Mouse (Mus musculus): ENCODE results near the gene Cntnap5b. TPM values are rescaled to one million over a fixed set of nuclear protein-coding genes. Genes with fewer than 3 reads are reported as not detected.

Cntnap5b gene
- not detected in 2 replicates for polyA plus RNA-seq (2014; fragmentation: Nextera tagmentation; extraction: Ambion mirVana)

- H3K27ac ChIP-seq (ENCODE audit: low read length): no peak within 1 kb of the TSS
- ATAC-seq (ENCODE audit: insufficient number of reproducible peaks, insufficient read depth, low FRiP score, low read depth): no peak
- H3K4me3 ChIP-seq (ENCODE audit: low read depth, low read length): no peak within 1 kb of the TSS
- H3K36me3 ChIP-seq (ENCODE audit: control insufficient read depth, insufficient read depth, low read length): no peaks in the 10 kb centered on the region
- H3K27me3 ChIP-seq (ENCODE audit: control insufficient read depth, insufficient read depth, low read length): no peaks in the 10 kb centered on the region
- H3K4me2 ChIP-seq (replicated peaks; ENCODE audit: low read depth, low read length): peak within 1 kb of the TSS; percentile 25; the same call in 1 of the 2 replicates
- H3K9me3 ChIP-seq (ENCODE audit: control insufficient read depth, low read depth, low read length): no peaks in the 10 kb centered on the region
- H3K4me1 ChIP-seq (ENCODE audit: control insufficient read depth, insufficient read depth, low read length): no peaks in the 10 kb centered on the region
- 36% methylated on average over 7 of the region's 7 CpGs for WGBS
- H3K9ac ChIP-seq (replicated peaks; ENCODE audit: low read depth, low read length): no peak within 1 kb of the TSS
Observed at GRCm38 (mm10) chr1:99772614-99773013, at the start of gene Cntnap5b. Gene Cntnap5b, plus strand, starts transcription at chr1:99772765.

- H3K36me3 ChIP-seq (ENCODE audit: control insufficient read depth, insufficient read depth, low read length): no peaks in the 10 kb centered on the region
- no peaks in the 10 kb centered on the region for H3K27me3 ChIP-seq (ENCODE audit: control insufficient read depth, insufficient read depth, low read length)
- H3K4me3 ChIP-seq (ENCODE audit: low read depth, low read length): no peak overlapping the region
- WGBS: 90% methylated on average over 1 of the region's 1 CpGs
- H3K4me2 ChIP-seq (replicated peaks; ENCODE audit: low read depth, low read length): no peak overlapping the region
- no peak for ATAC-seq (ENCODE audit: insufficient number of reproducible peaks, insufficient read depth, low FRiP score, low read depth)
- H3K27ac ChIP-seq (ENCODE audit: low read length): no peak overlapping the region
- H3K9ac ChIP-seq (replicated peaks; ENCODE audit: low read depth, low read length): no peak overlapping the region
- H3K9me3 ChIP-seq (ENCODE audit: control insufficient read depth, low read depth, low read length): no peaks in the 10 kb centered on the region
- no peaks in the 10 kb centered on the region for H3K4me1 ChIP-seq (ENCODE audit: control insufficient read depth, insufficient read depth, low read length)
Observed at GRCm38 (mm10) chr1:99759996-99760395, 12.6 kb upstream of the Cntnap5b start.

- Histone ChIP-seq H3K4me3 (ENCODE audit: low read depth, low read length) (no peak overlapping the region), H3K27me3 (ENCODE audit: control insufficient read depth, insufficient read depth, low read length) (no peaks in the 10 kb centered on the region), H3K9ac (replicated peaks; ENCODE audit: low read depth, low read length) (no peak overlapping the region), H3K27ac (ENCODE audit: low read length) (no peak overlapping the region), H3K36me3 (ENCODE audit: control insufficient read depth, insufficient read depth, low read length) (no peaks in the 10 kb centered on the region), H3K9me3 (ENCODE audit: control insufficient read depth, low read depth, low read length) (no peaks in the 10 kb centered on the region), H3K4me2 (replicated peaks; ENCODE audit: low read depth, low read length) (peak overlapping the region; percentile 25; the same call in 1 of the 2 replicates), H3K4me1 (ENCODE audit: control insufficient read depth, insufficient read depth, low read length) (no peaks in the 10 kb centered on the region)
- WGBS: under 1% methylated on average over 19 of the region's 19 CpGs
- peak; percentile 82; the same call in 1 of the 2 replicates for ATAC-seq (ENCODE audit: insufficient number of reproducible peaks, insufficient read depth, low FRiP score, low read depth)
Observed at GRCm38 (mm10) chr1:99772183-99772582, 382 bp upstream of the Cntnap5b start.

- no peak overlapping the region for H3K27ac ChIP-seq (ENCODE audit: low read length)
- H3K4me2 ChIP-seq (replicated peaks; ENCODE audit: low read depth, low read length): no peak overlapping the region
- 3% methylated on average over 4 of the region's 4 CpGs for WGBS
- H3K4me1 ChIP-seq (ENCODE audit: control insufficient read depth, insufficient read depth, low read length): no peaks in the 10 kb centered on the region
- no peak overlapping the region for H3K9ac ChIP-seq (replicated peaks; ENCODE audit: low read depth, low read length)
- no peaks in the 10 kb centered on the region for H3K9me3 ChIP-seq (ENCODE audit: control insufficient read depth, low read depth, low read length)
- H3K27me3 ChIP-seq (ENCODE audit: control insufficient read depth, insufficient read depth, low read length): no peaks in the 10 kb centered on the region
- no peak overlapping the region for H3K4me3 ChIP-seq (ENCODE audit: low read depth, low read length)
- H3K36me3 ChIP-seq (ENCODE audit: control insufficient read depth, insufficient read depth, low read length): no peaks in the 10 kb centered on the region
- no peak for ATAC-seq (ENCODE audit: insufficient number of reproducible peaks, insufficient read depth, low FRiP score, low read depth)
Observed at GRCm38 (mm10) chr1:99774144-99774543, 1.6 kb downstream of the Cntnap5b start.

DNA sequence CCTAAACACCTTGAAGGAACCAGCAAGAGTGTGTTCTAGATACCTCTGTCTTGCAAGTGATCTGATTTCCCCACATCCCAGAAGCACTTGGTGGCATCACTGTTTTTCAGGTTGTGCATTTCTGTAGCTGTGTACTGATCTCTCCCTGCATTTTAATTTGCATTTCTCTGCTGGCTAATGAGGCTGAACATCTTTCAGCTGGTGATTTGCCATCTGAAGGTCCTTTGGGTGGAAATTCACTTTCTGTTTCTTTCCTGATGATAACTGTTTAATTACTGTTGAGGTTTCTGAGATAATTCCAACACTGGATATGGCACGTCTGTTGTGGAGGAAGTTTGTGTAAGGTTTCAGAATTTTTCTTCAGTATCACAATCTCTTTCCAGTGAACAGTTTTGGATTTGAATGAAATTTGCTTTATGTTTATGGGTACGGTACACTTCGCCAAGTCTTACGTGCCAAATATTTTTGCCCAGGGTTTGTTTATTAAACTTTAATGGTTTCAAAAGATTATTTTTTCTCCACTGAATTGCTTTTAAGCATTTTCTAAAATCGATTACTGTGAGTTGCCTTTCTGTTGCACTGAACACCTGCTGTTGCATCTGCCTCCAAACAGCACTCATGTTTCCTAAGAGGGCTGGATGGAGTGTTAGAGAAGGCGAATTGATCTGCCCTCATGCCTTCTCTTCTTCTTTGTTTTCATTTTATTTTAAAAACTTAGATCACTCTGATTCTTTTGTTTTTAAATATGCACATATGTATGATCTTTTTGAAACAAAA, 41.0 kb downstream of the Cntnap5b start:
- ATAC-seq (ENCODE audit: insufficient number of reproducible peaks, insufficient read depth, low FRiP score, low read depth): no peak
- Histone ChIP-seq H3K4me2 (replicated peaks; ENCODE audit: low read depth, low read length) (no peak overlapping the region), H3K4me3 (ENCODE audit: low read depth, low read length) (no peak overlapping the region), H3K9ac (replicated peaks; ENCODE audit: low read depth, low read length) (no peak overlapping the region), H3K27ac (ENCODE audit: low read length) (no peak overlapping the region), H3K4me1 (ENCODE audit: control insufficient read depth, insufficient read depth, low read length) (no peaks in the 10 kb centered on the region), H3K36me3 (ENCODE audit: control insufficient read depth, insufficient read depth, low read length) (no peaks in the 10 kb centered on the region), H3K27me3 (ENCODE audit: control insufficient read depth, insufficient read depth, low read length) (no peaks in the 10 kb centered on the region), H3K9me3 (ENCODE audit: control insufficient read depth, low read depth, low read length) (no peaks in the 10 kb centered on the region)
- 77% methylated on average over 6 of the region's 6 CpGs for WGBS

DNA sequence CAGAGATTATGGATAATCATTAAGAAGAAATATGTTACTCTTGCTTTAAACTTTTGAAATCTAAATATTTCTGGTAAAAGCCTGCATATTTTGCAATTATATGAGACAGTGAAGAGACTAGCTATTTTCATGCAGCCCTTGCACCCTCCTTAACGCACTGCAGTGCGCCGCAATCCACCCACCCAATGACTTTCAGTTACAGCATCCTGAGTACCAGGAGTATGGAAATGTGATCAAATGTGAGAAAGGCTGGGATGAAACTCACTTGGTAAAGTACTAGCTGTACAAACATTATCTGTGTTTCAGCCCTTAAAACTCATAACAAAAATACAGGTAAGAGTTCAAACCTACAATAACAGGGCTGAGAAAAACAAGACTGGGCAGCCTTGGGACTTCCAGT, 99.8 kb downstream of the Cntnap5b start:
- H3K4me2 ChIP-seq (replicated peaks; ENCODE audit: low read depth, low read length): no peak overlapping the region
- no peak for ATAC-seq (ENCODE audit: insufficient number of reproducible peaks, insufficient read depth, low FRiP score, low read depth)
- H3K27me3 ChIP-seq (ENCODE audit: control insufficient read depth, insufficient read depth, low read length): no peaks in the 10 kb centered on the region
- H3K27ac ChIP-seq (ENCODE audit: low read length): no peak overlapping the region
- H3K36me3 ChIP-seq (ENCODE audit: control insufficient read depth, insufficient read depth, low read length): no peaks in the 10 kb centered on the region
- WGBS: 90% methylated on average over 3 of the region's 3 CpGs
- H3K4me3 ChIP-seq (ENCODE audit: low read depth, low read length): no peak overlapping the region
- no peaks in the 10 kb centered on the region for H3K4me1 ChIP-seq (ENCODE audit: control insufficient read depth, insufficient read depth, low read length)
- no peaks in the 10 kb centered on the region for H3K9me3 ChIP-seq (ENCODE audit: control insufficient read depth, low read depth, low read length)
- no peak overlapping the region for H3K9ac ChIP-seq (replicated peaks; ENCODE audit: low read depth, low read length)

GRCm38 (mm10) chr1:99907774-99908173, 135.2 kb downstream of the Cntnap5b start:
- Histone ChIP-seq H3K4me3 (ENCODE audit: low read depth, low read length) (no peak overlapping the region), H3K27ac (ENCODE audit: low read length) (no peak overlapping the region), H3K27me3 (ENCODE audit: control insufficient read depth, insufficient read depth, low read length) (no peaks in the 10 kb centered on the region), H3K36me3 (ENCODE audit: control insufficient read depth, insufficient read depth, low read length) (no peaks in the 10 kb centered on the region), H3K9me3 (ENCODE audit: control insufficient read depth, low read depth, low read length) (no peaks in the 10 kb centered on the region), H3K9ac (replicated peaks; ENCODE audit: low read depth, low read length) (no peak overlapping the region), H3K4me2 (replicated peaks; ENCODE audit: low read depth, low read length) (no peak overlapping the region), H3K4me1 (ENCODE audit: control insufficient read depth, insufficient read depth, low read length) (no peaks in the 10 kb centered on the region)
- 65% methylated on average over 2 of the region's 2 CpGs for WGBS
- no peak for ATAC-seq (ENCODE audit: insufficient number of reproducible peaks, insufficient read depth, low FRiP score, low read depth)

GRCm38 (mm10) chr1:99943515-99943914, 170.9 kb downstream of the Cntnap5b start:
- Histone ChIP-seq H3K27ac (ENCODE audit: low read length) (no peak overlapping the region), H3K9ac (replicated peaks; ENCODE audit: low read depth, low read length) (no peak overlapping the region), H3K4me1 (ENCODE audit: control insufficient read depth, insufficient read depth, low read length) (no peaks in the 10 kb centered on the region), H3K9me3 (ENCODE audit: control insufficient read depth, low read depth, low read length) (no peaks in the 10 kb centered on the region), H3K4me3 (ENCODE audit: low read depth, low read length) (no peak overlapping the region), H3K36me3 (ENCODE audit: control insufficient read depth, insufficient read depth, low read length) (no peaks in the 10 kb centered on the region), H3K4me2 (replicated peaks; ENCODE audit: low read depth, low read length) (no peak overlapping the region), H3K27me3 (ENCODE audit: control insufficient read depth, insufficient read depth, low read length) (no peaks in the 10 kb centered on the region)
- ATAC-seq (ENCODE audit: insufficient number of reproducible peaks, insufficient read depth, low FRiP score, low read depth): no peak
